Comparison of ENCODE assay signal across 12 mouse cellular contexts in genomic region chr3:121201012-121201747, GRCm38 (mm10). TPM values are rescaled to one million over a fixed set of nuclear protein-coding genes. Genes with fewer than 3 reads are reported as not detected.
DNase-seq lines count a peak whose midpoint lies in the region; ATAC-seq and TF ChIP-seq lines count a peak whose summit lies in the region.
"Had no signal": no experiment of that assay in that cellular context is flagged by ENCODE, and none has a peak within 500 bp of the region (broad histone marks: within the 10 kb centered on the region; RNA-seq: fewer than 3 reads in every experiment).

No protein-coding gene starts in this region.

- DNase-seq in heart, postnatal 4 days: no peak
- DNase-seq in thymus, postnatal 14 days: peak; percentile 32
- DNase-seq in thymus, adult 2 months: no peak
- DNase-seq in cerebellum, adult 11 months: no peak
- no peak for DNase-seq in forebrain, embryonic 10.5 days (ENCODE audit: extremely low spot score, low spot score)
- DNase-seq in gastrocnemius, postnatal 36 days: no peak
- DNase-seq: adrenal gland, adult 8-10 months; kidney, adult 11 months; left cerebral cortex, postnatal 4 days had no signal

- no peak overlapping the region for H3K4me2 ChIP-seq in heart, embryonic 11.5 days
- H3K4me2 ChIP-seq in liver, embryonic 16.5 days (ENCODE audit: low read depth, low read length): peak overlapping the region; percentile 65
- H3K4me2 ChIP-seq: neural tube, embryonic 13.5 days had no signal

- no peak overlapping the region for H3K4me3 ChIP-seq in heart, embryonic 11.5 days (ENCODE audit: low read depth, low read length)
- no peak overlapping the region for H3K4me3 ChIP-seq in thymus, adult 2 months (ENCODE audit: control insufficient read depth, insufficient read depth, low read length)
- peak overlapping the region; percentile 32 for H3K4me3 ChIP-seq in liver, embryonic 16.5 days (ENCODE audit: low read depth, low read length)
- no peak overlapping the region for H3K4me3 ChIP-seq in forebrain, embryonic 10.5 days
- H3K4me3 ChIP-seq: neural tube, embryonic 13.5 days had no signal

- no peaks in the 10 kb centered on the region for H3K9me3 ChIP-seq in heart, embryonic 11.5 days (replicated peaks; ENCODE audit: control insufficient read depth, low read length)
- H3K9me3 ChIP-seq in liver, embryonic 16.5 days (replicated peaks; ENCODE audit: control insufficient read depth, low read length): no peaks in the 10 kb centered on the region
- H3K9me3 ChIP-seq in forebrain, embryonic 10.5 days: no peaks in the 10 kb centered on the region
- H3K9me3 ChIP-seq: neural tube, embryonic 13.5 days had no signal

- ATAC-seq in heart, embryonic 11.5 days (replicated peaks; ENCODE audit: insufficient number of reproducible peaks, low FRiP score, low TSS enrichment): peak; percentile 81
- ATAC-seq in liver, embryonic 16.5 days (ENCODE audit: low read depth): peak; percentile 100

- no peak for TF ChIP-seq CTCF in thymus, adult 2 months (IDR thresholded peaks at IDR 0.05; ENCODE audit: borderline replicate concordance, control insufficient read depth, extremely low read depth, insufficient read depth, low read length, poor library complexity)

- H3K36me3 ChIP-seq in heart, embryonic 11.5 days (ENCODE audit: control insufficient read depth, insufficient read depth, low read length): no peaks in the 10 kb centered on the region
- no peaks in the 10 kb centered on the region for H3K36me3 ChIP-seq in thymus, adult 2 months (ENCODE audit: control insufficient read depth, insufficient read depth, low read length)
- H3K36me3 ChIP-seq in liver, embryonic 16.5 days (ENCODE audit: control insufficient read depth, insufficient read depth): peaks cover 2% of the 10 kb centered on the region
- H3K36me3 ChIP-seq in forebrain, embryonic 10.5 days (replicated peaks): no peaks in the 10 kb centered on the region
- H3K36me3 ChIP-seq: neural tube, embryonic 13.5 days had no signal

- TF ChIP-seq POLR2A in thymus, adult 2 months (IDR thresholded peaks at IDR 0.05; ENCODE audit: control insufficient read depth, extremely low read depth, insufficient read depth, low read length, poor library complexity): no peak

- no peak overlapping the region for H3K27ac ChIP-seq in heart, embryonic 11.5 days (ENCODE audit: low read depth, low read length)
- H3K27ac ChIP-seq in thymus, adult 2 months (ENCODE audit: control insufficient read depth, insufficient read depth, low read length): no peak overlapping the region
- peak overlapping the region; percentile 96 for H3K27ac ChIP-seq in liver, embryonic 16.5 days (ENCODE audit: low read length)
- H3K27ac ChIP-seq in forebrain, embryonic 10.5 days: no peak overlapping the region
- H3K27ac ChIP-seq: neural tube, embryonic 13.5 days had no signal

- H3K9ac ChIP-seq in heart, embryonic 11.5 days (ENCODE audit: low read depth, low read length): no peak overlapping the region
- H3K9ac ChIP-seq in liver, embryonic 16.5 days (ENCODE audit: low read depth, low read length): peak overlapping the region; percentile 44
- H3K9ac ChIP-seq: neural tube, embryonic 13.5 days had no signal

- intact Hi-C loops in gastrocnemius, postnatal 36 days (cut with DNase I): no loop called here

- 41% methylated on average over 11 of the region's 11 CpGs for WGBS in heart, embryonic 11.5 days (ENCODE audit: insufficient replicate concordance)
- WGBS in thymus, adult 2 months: 16% methylated on average over 11 of the region's 11 CpGs
- 12% methylated on average over 11 of the region's 11 CpGs for WGBS in liver, embryonic 16.5 days (ENCODE audit: insufficient replicate concordance)
- WGBS in forebrain, embryonic 10.5 days: 74% methylated on average over 11 of the region's 11 CpGs

- no peaks in the 10 kb centered on the region for H3K4me1 ChIP-seq in heart, embryonic 11.5 days (ENCODE audit: control insufficient read depth, insufficient read depth, low read length)
- peaks cover 6% of the 10 kb centered on the region for H3K4me1 ChIP-seq in thymus, adult 2 months (replicated peaks; ENCODE audit: control insufficient read depth, insufficient read depth, low read length)
- H3K4me1 ChIP-seq in liver, embryonic 16.5 days (ENCODE audit: control insufficient read depth, low read depth, low read length): peaks cover 31% of the 10 kb centered on the region
- peaks cover 5% of the 10 kb centered on the region for H3K4me1 ChIP-seq in forebrain, embryonic 10.5 days
- H3K4me1 ChIP-seq: neural tube, embryonic 13.5 days had no signal

- H3K27me3 ChIP-seq in heart, embryonic 11.5 days (ENCODE audit: control insufficient read depth, insufficient read depth, low read length): no peaks in the 10 kb centered on the region
- H3K27me3 ChIP-seq in thymus, adult 2 months (ENCODE audit: control insufficient read depth, insufficient read depth, low read length): no peaks in the 10 kb centered on the region
- no peaks in the 10 kb centered on the region for H3K27me3 ChIP-seq in liver, embryonic 16.5 days (ENCODE audit: control insufficient read depth, insufficient read depth, low read depth, low read length)
- H3K27me3 ChIP-seq in forebrain, embryonic 10.5 days (ENCODE audit: poor library complexity, severe bottlenecking): no peaks in the 10 kb centered on the region
- H3K27me3 ChIP-seq: neural tube, embryonic 13.5 days had no signal

RNA-seq across cellular contexts. Expression of gene Rwdd3, which starts 29.7 kb away (rescaled TPM):
- 4.3 and 4.4 TPM in 2 replicates for polyA plus RNA-seq in heart, embryonic 11.5 days (2014; fragmentation: Nextera tagmentation; extraction: Ambion mirVana)
- 1 to 10 TPM; 3.3 to 4.0 TPM for total RNA-seq in heart, postnatal 4 days (2021)
- polyA plus RNA-seq in thymus, adult 2 months (2012; rRNA removed): 1.8 and 2.4 TPM in 2 replicates
- polyA plus RNA-seq in liver, embryonic 16.5 days (2015; fragmentation: Nextera tagmentation; extraction: Ambion mirVana): 1.3 and 1.7 TPM in 2 replicates
- 4.9 and 5.7 TPM in 2 replicates for polyA plus RNA-seq in forebrain, embryonic 10.5 days (2016; fragmentation: Nextera tagmentation; extraction: Ambion mirVana)
- 1 to 10 TPM; 2.5 to 3.6 TPM for total RNA-seq in gastrocnemius, postnatal 36 days (2021)
